21 mouse cellular contexts compared by ENCODE assay signal in the genomic region with DNA sequence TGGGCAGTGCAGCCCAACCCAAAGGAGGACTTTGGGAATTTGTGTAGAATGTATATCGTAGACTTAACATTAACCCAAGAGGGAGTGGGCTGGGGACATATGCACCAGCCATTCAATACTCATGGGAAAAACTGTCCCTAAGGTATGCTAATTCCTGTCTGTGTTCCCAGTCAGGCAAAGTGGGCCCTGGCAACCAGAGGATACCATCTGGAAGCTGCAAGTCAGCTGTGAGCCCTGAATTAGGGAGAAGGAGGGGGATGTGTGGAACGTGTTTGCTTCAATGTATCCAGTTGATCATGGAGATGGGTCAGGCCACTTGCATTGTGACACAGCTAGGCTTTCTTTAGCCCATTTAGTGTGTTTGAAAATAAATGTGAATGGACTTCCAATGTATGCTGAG. TPM values are rescaled to one million over a fixed set of nuclear protein-coding genes. Genes with fewer than 3 reads are reported as not detected.
DNase-seq lines count a peak whose midpoint lies in the region; ATAC-seq lines count a peak whose summit lies in the region.
"Had no signal": no experiment of that assay in that cellular context is flagged by ENCODE, and none has a peak within 500 bp of the region (broad histone marks: within the 10 kb centered on the region; RNA-seq: fewer than 3 reads in every experiment).

No protein-coding gene starts in this region.

- H3K27ac ChIP-seq in hindbrain, embryonic 13.5 days: peak overlapping the region; percentile 77; the same call in 1 of the 2 replicates
- no peak overlapping the region for H3K27ac ChIP-seq in hindbrain, embryonic 16.5 days (ENCODE audit: low read depth, low read length)
- 0 out of 2 replicates have a peak overlapping the region, but pooled peaks have one; percentile 30 for H3K27ac ChIP-seq in midbrain, embryonic 13.5 days
- H3K27ac ChIP-seq in midbrain, embryonic 16.5 days (ENCODE audit: low read length): no peak overlapping the region
- H3K27ac ChIP-seq: embryonic facial prominence, embryonic 12.5 days; hindbrain, embryonic 10.5 days; kidney, embryonic 15.5 days had no signal

- peaks cover 34% of the 10 kb centered on the region for H3K4me1 ChIP-seq in hindbrain, embryonic 13.5 days (replicated peaks)
- H3K4me1 ChIP-seq in hindbrain, embryonic 16.5 days (ENCODE audit: control insufficient read depth, insufficient read depth, low read depth, low read length): peaks cover 8% of the 10 kb centered on the region
- peaks cover 28% of the 10 kb centered on the region for H3K4me1 ChIP-seq in midbrain, embryonic 13.5 days (replicated peaks)
- H3K4me1 ChIP-seq in midbrain, embryonic 16.5 days (ENCODE audit: control insufficient read depth, insufficient read depth, low read length): peaks cover 10% of the 10 kb centered on the region
- H3K4me1 ChIP-seq: kidney, embryonic 15.5 days had no signal

- H3K9ac ChIP-seq in hindbrain, embryonic 13.5 days: no peak overlapping the region
- no peak overlapping the region for H3K9ac ChIP-seq in hindbrain, embryonic 16.5 days (ENCODE audit: low read depth, low read length)
- H3K9ac ChIP-seq in midbrain, embryonic 13.5 days (replicated peaks): no peak overlapping the region
- H3K9ac ChIP-seq in midbrain, embryonic 16.5 days (ENCODE audit: low read depth, low read length): no peak overlapping the region
- H3K9ac ChIP-seq: embryonic facial prominence, embryonic 12.5 days; kidney, embryonic 15.5 days had no signal

- no peak for ATAC-seq in hindbrain, embryonic 13.5 days (ENCODE audit: low FRiP score)
- ATAC-seq in hindbrain, embryonic 16.5 days: no peak
- no peak for ATAC-seq in midbrain, embryonic 13.5 days
- no peak for ATAC-seq in midbrain, embryonic 16.5 days

- peaks cover 5% of the 10 kb centered on the region for H3K9me3 ChIP-seq in hindbrain, embryonic 13.5 days
- H3K9me3 ChIP-seq in hindbrain, embryonic 16.5 days (ENCODE audit: control insufficient read depth, low read length): peaks cover 5% of the 10 kb centered on the region
- H3K9me3 ChIP-seq in midbrain, embryonic 13.5 days: peaks cover 8% of the 10 kb centered on the region; the same call in 1 of the 2 replicates
- peaks cover 2% of the 10 kb centered on the region; the same call in 1 of the 2 replicates for H3K9me3 ChIP-seq in midbrain, embryonic 16.5 days (replicated peaks; ENCODE audit: control insufficient read depth, low read length, poor library complexity, severe bottlenecking)
- H3K9me3 ChIP-seq: embryonic facial prominence, embryonic 12.5 days; hindbrain, embryonic 10.5 days; kidney, embryonic 15.5 days had no signal

- 39% methylated on average over 2 of the region's 2 CpGs for WGBS in hindbrain, embryonic 13.5 days
- 31% methylated on average over 2 of the region's 2 CpGs for WGBS in hindbrain, embryonic 16.5 days
- WGBS in midbrain, embryonic 13.5 days: 72% methylated on average over 2 of the region's 2 CpGs
- 50% methylated on average over 2 of the region's 2 CpGs for WGBS in midbrain, embryonic 16.5 days

- H3K36me3 ChIP-seq in hindbrain, embryonic 13.5 days: peaks cover 26% of the 10 kb centered on the region
- peaks cover 8% of the 10 kb centered on the region for H3K36me3 ChIP-seq in hindbrain, embryonic 16.5 days (ENCODE audit: control insufficient read depth, insufficient read depth, low read length)
- H3K36me3 ChIP-seq in midbrain, embryonic 13.5 days: peaks cover 35% of the 10 kb centered on the region
- H3K36me3 ChIP-seq in midbrain, embryonic 16.5 days (ENCODE audit: control insufficient read depth, insufficient read depth, low read length): peaks cover 11% of the 10 kb centered on the region
- H3K36me3 ChIP-seq: embryonic facial prominence, embryonic 12.5 days; kidney, embryonic 15.5 days had no signal

- H3K27me3 ChIP-seq in hindbrain, embryonic 13.5 days: no peaks in the 10 kb centered on the region
- no peaks in the 10 kb centered on the region for H3K27me3 ChIP-seq in hindbrain, embryonic 16.5 days (replicated peaks; ENCODE audit: control insufficient read depth, insufficient read depth, low read length)
- H3K27me3 ChIP-seq in midbrain, embryonic 13.5 days: no peaks in the 10 kb centered on the region
- H3K27me3 ChIP-seq in midbrain, embryonic 16.5 days (ENCODE audit: control insufficient read depth, insufficient read depth, low read depth, low read length): no peaks in the 10 kb centered on the region
- H3K27me3 ChIP-seq: embryonic facial prominence, embryonic 12.5 days had no signal

- peak; percentile 34 to 49 for DNase-seq in layer of hippocampus, postnatal 14 days (ENCODE audit: low spot score in 2 of 2)
- DNase-seq in right cerebral cortex, postnatal 14 days: peak; percentile 42
- no peak for DNase-seq in heart, adult 18-20 months
- DNase-seq in heart, adult 11 months: no peak
- DNase-seq: gastrocnemius, postnatal 25 days; kidney, postnatal 4 days; lung, adult 18-20 months; lung, postnatal 14 days; thymus, adult 18-20 months had no signal

- no peak overlapping the region for H3K4me2 ChIP-seq in hindbrain, embryonic 13.5 days
- H3K4me2 ChIP-seq in hindbrain, embryonic 16.5 days (ENCODE audit: low read length): no peak overlapping the region
- H3K4me2 ChIP-seq in midbrain, embryonic 13.5 days (replicated peaks): no peak overlapping the region
- no peak overlapping the region for H3K4me2 ChIP-seq in midbrain, embryonic 16.5 days (ENCODE audit: low read length)
- H3K4me2 ChIP-seq: embryonic facial prominence, embryonic 12.5 days; kidney, embryonic 15.5 days; liver, embryonic 11.5 days had no signal

- H3K4me3 ChIP-seq in hindbrain, embryonic 13.5 days: no peak overlapping the region
- H3K4me3 ChIP-seq in hindbrain, embryonic 16.5 days (ENCODE audit: low read length): no peak overlapping the region
- H3K4me3 ChIP-seq in midbrain, embryonic 13.5 days (replicated peaks): no peak overlapping the region
- H3K4me3 ChIP-seq in midbrain, embryonic 16.5 days (ENCODE audit: low read depth, low read length): no peak overlapping the region
- H3K4me3 ChIP-seq: embryonic facial prominence, embryonic 12.5 days; erythroblast, embryonic 14.5 days; hindbrain, embryonic 10.5 days; kidney, embryonic 15.5 days; myocyte had no signal

RNA-seq across cellular contexts. Expression of gene Hspb8, which starts 37.3 kb away (rescaled TPM):
- polyA plus RNA-seq in hindbrain, embryonic 13.5 days (2015; fragmentation: Nextera tagmentation; extraction: Ambion mirVana): 5.3 and 6.1 TPM in 2 replicates
- 8.9 and 9.4 TPM in 2 replicates for polyA plus RNA-seq in hindbrain, embryonic 16.5 days (2015; fragmentation: Nextera tagmentation; extraction: Ambion mirVana)
- 2.9 and 4.3 TPM in 2 replicates for polyA plus RNA-seq in midbrain, embryonic 13.5 days (2015; fragmentation: Nextera tagmentation; extraction: Ambion mirVana)
- polyA plus RNA-seq in midbrain, embryonic 16.5 days (2015; fragmentation: Nextera tagmentation; extraction: Ambion mirVana): 3.7 and 4.2 TPM in 2 replicates
- total RNA-seq in layer of hippocampus, postnatal 14 days (2021): 10 to 100 TPM; 11.3 to 13.8 TPM
- total RNA-seq in heart, adult 18-20 months (2021): 100 to 1,000 TPM; 423 to 471 TPM
- total RNA-seq: megakaryocyte, adult 5-6 weeks; neutrophil, adult 5-6 weeks had no signal
- polyA plus RNA-seq: erythroblast, embryonic 14.5 days had no signal

Comparison
In these comparisons a context has a peak if more than half of its experiments do, and no peak if none do; other contexts are left out.
1. H3K27ac ChIP-seq: peak in hindbrain, embryonic 13.5 days (single experiment) and midbrain, embryonic 13.5 days (single experiment); none in hindbrain, embryonic 16.5 days (single experiment) and midbrain, embryonic 16.5 days (single experiment).
2. DNase-seq: peak in layer of hippocampus, postnatal 14 days (2 of 2) and right cerebral cortex, postnatal 14 days (single experiment); none in heart, adult 18-20 months (0 of 2) and heart, adult 11 months (single experiment).